Mouse (Mus musculus): ENCODE measurements around the gene Ssrp1.

DNA sequence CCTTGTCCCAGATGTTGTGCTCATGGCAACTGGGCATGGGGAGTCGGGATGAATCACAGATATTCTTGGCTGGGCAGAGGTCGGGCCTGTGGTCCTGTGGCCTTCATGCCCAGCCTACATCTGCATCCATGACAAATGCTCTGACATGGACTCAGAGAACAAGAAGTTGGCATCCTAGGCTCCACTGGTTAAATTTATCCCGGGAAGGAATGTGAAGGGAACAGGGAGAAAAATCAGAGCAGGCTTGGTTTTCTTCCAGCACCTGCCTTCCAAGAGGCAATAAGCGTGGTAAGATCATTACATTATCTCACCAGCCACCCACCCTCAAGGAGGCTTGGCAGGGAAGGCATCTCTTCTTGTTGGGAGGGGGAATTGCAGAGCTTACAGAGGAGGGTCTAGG, 32.7 kb upstream of the Ssrp1 start:
- no peak for TF ChIP-seq CTCF (IDR thresholded peaks at IDR 0.05; ENCODE audit: low read depth, low read length)
- TF ChIP-seq POLR2A (IDR thresholded peaks at IDR 0.05; ENCODE audit: extremely low read depth, insufficient read depth, low read length): no peak
